Mouse (Mus musculus) sigmoid colon, adult 10 weeks (tissue): Measurements from ENCODE around the gene Rabgap1. TPM values are rescaled to one million over a fixed set of nuclear protein-coding genes. Genes with fewer than 3 reads are reported as not detected.

ENCODE experiments used
- polyA plus RNA-seq: library from polyadenylated mRNA; stranded (reverse); fragments of 350-450 nt; fragmentation: Illumina TruSeq; extraction: RNeasy Lipid Tissue Mini Kit (QIAGEN cat#74804); gene quantifications from one replicate; pipeline ENCODE4 v1.2.3, GENCODE M21; 2014; ENCODE audit warnings: low read depth, low replicate concordance

Rabgap1 gene
- polyA plus RNA-seq = 44.6 TPM

DNA sequence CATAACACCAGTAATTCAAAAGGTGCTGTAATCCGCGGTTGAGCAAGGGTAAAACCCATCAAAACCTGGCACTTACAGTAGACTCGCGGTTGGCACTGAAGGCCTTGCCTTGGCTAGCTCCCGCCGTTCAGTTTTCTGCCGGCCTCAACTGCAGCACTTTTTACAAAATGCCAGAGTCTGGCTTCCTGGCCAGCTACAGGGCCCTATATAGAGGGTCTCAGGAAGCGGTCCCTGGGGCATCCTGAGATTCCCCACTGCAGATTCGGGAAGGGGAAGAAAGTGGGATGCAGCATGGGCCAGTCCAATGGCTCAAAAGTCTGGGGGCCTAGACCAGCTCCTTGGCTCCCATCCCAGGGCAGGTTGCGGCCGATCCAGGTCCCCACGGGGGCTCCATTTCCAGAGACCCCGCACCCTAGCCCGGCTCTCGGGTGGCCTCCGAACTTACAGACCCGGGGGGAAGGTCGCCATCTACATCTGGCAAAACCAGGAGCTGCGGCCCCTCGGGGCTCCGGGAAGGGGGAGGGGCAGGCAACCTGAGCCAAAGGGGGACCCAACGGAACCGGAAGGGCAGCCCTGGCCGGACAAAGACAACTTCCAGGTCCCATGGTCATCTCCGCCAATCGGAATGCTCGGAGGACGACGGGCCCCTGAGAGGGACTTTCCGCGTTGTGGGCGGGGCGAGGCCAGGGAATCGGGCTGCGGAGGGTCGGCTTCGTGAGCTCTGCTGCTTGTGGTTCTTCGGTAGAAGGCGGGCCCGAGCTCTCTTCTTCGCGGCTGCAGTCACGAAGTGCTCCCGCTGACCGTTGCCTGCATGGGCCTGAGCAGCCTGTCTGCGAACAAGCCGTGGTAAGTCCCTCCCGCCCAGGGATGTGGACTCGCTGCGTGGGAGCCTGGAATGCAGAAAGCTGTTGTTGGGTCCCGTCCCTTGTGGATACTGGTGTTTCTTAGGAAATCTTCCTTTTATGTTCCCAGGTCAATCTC, at the start of gene Rabgap1, which contains the start of the genes Zbtb26 and Zbtb6:
TSS of gene Rabgap1 (plus strand) at position 669 of the 981 bp plus-strand sequence.
TSS of gene Zbtb26 (minus strand) at position 525 of the 981 bp plus-strand sequence.
TSS of gene Zbtb6 (minus strand) at position 561 of the 981 bp plus-strand sequence.

DNA sequence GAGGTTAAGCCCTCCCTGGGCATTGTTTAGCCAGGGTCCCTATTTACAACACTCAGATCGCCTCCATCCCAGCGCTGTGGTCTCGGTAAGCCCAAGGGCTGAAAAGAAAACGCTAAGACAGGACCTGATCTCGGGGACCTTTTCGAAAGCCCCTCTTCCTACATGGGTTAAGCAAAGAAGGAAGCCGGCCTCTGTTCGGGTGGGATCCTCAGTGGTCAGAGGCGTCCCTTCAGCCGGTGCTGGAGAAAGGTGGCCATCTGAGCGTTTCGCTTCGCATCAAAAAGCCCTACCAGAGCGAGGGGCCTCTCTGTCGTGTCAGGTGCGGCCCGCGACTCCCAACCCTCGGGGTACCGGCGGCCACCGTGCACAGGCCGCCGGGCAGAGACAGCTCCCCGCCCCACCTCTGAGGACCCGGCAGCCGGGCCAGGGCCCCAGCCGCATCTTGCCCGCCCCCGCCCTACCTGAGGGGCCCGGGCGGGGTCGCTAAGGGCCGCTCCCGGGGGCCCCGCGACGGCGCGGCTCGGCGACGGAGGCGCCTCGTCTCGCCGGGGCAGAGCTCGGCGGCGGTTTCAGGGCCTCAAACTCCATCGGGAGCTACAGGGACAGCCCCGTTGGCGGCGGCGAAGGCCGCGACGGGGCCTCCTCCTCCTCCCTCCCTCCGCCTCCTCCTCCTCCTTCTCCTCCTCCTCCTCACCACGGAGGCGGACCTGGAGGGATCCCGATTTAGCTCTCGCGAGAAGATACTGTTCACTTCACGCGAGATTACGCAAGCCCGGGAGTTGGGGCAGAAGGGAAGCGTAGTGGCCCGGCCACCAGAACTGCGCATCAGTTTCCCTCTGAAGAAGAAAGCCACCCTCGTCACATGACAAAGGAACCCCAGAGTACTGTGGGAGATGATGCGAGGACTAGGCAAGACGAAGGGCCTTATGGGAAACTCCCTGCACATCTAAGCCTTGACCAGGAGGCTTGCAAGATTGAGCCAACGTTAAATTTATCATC, 20.5 kb upstream of the Rabgap1 start, which contains the start of gene Rc3h2:
TSS of gene Rc3h2 (minus strand) at position 598 of the 999 bp plus-strand sequence.

DNA sequence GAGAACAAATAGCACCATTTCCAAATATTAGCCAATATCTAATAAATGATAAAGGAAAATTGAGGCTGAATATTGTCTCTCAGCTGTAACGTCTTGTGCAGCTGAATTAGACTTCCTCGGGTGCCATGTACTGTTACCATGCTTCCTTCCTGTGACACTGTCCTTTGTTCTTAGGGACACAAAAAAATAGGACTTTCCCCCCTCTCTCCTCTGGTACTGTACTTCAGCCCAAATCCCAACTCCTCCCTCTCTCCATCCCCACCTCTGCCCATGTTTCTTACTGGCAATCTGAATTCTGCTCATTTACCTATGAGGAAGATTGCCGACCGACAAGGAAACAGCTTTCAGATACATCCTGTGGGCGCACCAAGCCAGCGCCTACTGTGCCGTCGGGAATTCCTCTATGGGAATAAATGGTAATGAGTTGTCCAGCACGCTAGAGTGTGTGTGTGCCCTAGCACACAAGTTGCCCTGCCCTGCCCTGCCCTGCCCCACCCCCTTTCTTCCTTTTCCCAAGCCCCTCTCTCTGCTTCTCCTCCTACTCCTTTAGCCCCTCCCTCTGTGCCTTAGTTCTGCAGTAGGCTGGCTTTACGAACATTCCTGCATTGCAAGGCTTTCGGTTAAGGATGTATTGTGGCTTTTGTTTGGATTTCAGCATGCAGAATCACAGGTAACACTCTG, 73.1 kb downstream of the Rabgap1 start, which contains the start of gene Gpr21:
TSS of gene Gpr21 (plus strand) at position 303 of the 681 bp plus-strand sequence.

Other genes starting within 250 kb of the Rabgap1 start
- gene Olfr366, start 231.7 kb upstream of the Rabgap1 start, polyA plus RNA-seq = not detected
- not detected for gene Olfr368, start 116.8 kb upstream of the Rabgap1 start, polyA plus RNA-seq
- gene Pdcl, start 83.9 kb upstream of the Rabgap1 start, polyA plus RNA-seq = 98.2 TPM
- 60.8 TPM for gene Rc3h2, start 20.4 kb upstream of the Rabgap1 start, polyA plus RNA-seq
- gene Zbtb26, start 144 bp upstream of the Rabgap1 start, polyA plus RNA-seq = 26.0 TPM
- 62.8 TPM for gene Zbtb6, start 108 bp upstream of the Rabgap1 start, polyA plus RNA-seq
- gene Gpr21, start 73.1 kb downstream of the Rabgap1 start, polyA plus RNA-seq = 0.54 TPM